Mouse (Mus musculus): ENCODE data around the gene Kcng1. TPM values are rescaled to one million over a fixed set of nuclear protein-coding genes. Genes with fewer than 3 reads are reported as not detected.
A peak's percentile ranks its signal among the peaks of the same experiment; 100 is the strongest.

Gene Kcng1
- polyA plus RNA-seq, 1 experiment from 2014 or later = 8.0 TPM

DNA sequence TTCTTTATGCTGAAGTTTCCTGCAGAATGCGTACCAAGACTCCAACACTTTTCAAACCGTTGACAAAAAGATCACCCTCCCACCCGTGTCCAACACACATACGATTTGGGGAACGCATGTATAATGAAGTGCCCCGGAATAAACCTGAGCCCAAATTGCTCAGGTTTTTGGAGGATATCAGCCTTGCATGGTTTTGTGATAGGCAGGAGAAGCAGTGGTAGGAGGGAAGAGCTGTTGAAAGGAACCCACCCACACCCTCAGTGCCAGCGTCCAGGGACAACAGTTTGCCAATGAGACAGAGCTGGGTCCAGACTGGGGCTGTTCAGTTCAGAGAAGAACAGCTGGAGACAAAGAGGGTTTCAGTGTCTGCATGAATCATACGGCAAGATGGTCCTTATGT, 18.1 kb upstream of the Kcng1 start:
- WGBS = 87% methylated on average over 8 of the region's 8 CpGs
- Histone ChIP-seq H3K9me3 (replicated peaks; ENCODE audit: control insufficient read depth, low read length) (no peaks in the 10 kb centered on the region), H3K4me1 (ENCODE audit: control insufficient read depth, insufficient read depth, low read length) (no peaks in the 10 kb centered on the region), H3K9ac (ENCODE audit: low read length) (no peak overlapping the region), H3K27ac (ENCODE audit: low read depth, low read length) (no peak overlapping the region), H3K36me3 (ENCODE audit: control insufficient read depth, insufficient read depth, low read length) (no peaks in the 10 kb centered on the region), H3K4me3 (ENCODE audit: low read depth, low read length) (no peak overlapping the region), H3K27me3 (replicated peaks; ENCODE audit: control insufficient read depth, insufficient read depth, low read length) (no peaks in the 10 kb centered on the region), H3K4me2 (ENCODE audit: low read length) (no peak overlapping the region)
- DNase-seq (ENCODE audit: low spot score) (no peak), ATAC-seq (no peak)

DNA sequence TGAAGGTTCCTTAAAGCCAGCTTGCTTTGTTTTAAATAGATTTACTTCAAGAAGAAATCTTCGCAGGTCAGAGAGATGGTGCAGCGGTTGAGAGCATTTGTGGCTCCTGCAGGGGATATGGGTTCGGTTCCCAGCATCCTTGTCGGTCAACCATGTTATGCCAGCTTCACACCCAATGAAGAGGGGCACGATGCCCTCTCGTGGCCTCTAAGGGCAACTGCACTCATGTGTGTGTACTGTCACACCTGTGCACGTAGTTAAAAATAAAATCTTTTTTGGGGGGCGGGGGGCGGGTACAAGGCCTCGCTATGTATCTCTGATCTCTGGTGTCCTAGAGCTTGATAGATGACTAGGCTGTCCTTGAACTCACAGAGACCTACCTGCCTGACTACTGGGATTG, 15.0 kb upstream of the Kcng1 start:
- H3K4me2 ChIP-seq (ENCODE audit: low read length) = no peak overlapping the region
- ATAC-seq (no peak), DNase-seq (ENCODE audit: low spot score) (no peak)
- no peak overlapping the region for H3K4me3 ChIP-seq (ENCODE audit: low read depth, low read length)
- WGBS = 87% methylated on average over 10 of the region's 10 CpGs
- H3K27me3 ChIP-seq (replicated peaks; ENCODE audit: control insufficient read depth, insufficient read depth, low read length) = no peaks in the 10 kb centered on the region
- H3K36me3 ChIP-seq (ENCODE audit: control insufficient read depth, insufficient read depth, low read length) = no peaks in the 10 kb centered on the region
- H3K27ac ChIP-seq (ENCODE audit: low read depth, low read length) = no peak overlapping the region
- H3K9me3 ChIP-seq (replicated peaks; ENCODE audit: control insufficient read depth, low read length) = no peaks in the 10 kb centered on the region
- no peaks in the 10 kb centered on the region for H3K4me1 ChIP-seq (ENCODE audit: control insufficient read depth, insufficient read depth, low read length)
- no peak overlapping the region for H3K9ac ChIP-seq (ENCODE audit: low read length)

DNA sequence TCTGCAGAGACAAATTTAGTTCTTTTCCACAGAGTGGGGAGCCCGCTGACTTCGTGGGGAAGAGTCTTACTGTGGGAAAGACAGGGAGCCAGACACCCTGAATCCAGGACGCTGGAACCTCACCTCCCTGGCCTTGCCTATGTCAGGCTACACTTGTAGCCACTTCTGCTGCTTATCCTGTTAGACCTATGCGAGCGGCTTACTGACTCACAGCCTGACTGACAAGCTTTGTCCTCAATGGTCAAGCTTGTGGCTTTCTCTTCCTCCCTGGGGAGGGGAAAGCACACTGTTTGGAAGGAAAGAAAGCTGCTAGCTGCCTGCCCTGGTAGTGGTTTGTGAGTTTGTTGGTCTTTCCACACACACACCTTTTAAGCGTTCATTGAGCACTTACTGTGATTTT, 11.0 kb upstream of the Kcng1 start:
- Histone ChIP-seq H3K4me3 (ENCODE audit: low read depth, low read length) (no peak overlapping the region), H3K9me3 (replicated peaks; ENCODE audit: control insufficient read depth, low read length) (no peaks in the 10 kb centered on the region), H3K4me2 (ENCODE audit: low read length) (no peak overlapping the region), H3K27me3 (replicated peaks; ENCODE audit: control insufficient read depth, insufficient read depth, low read length) (no peaks in the 10 kb centered on the region), H3K27ac (ENCODE audit: low read depth, low read length) (no peak overlapping the region), H3K9ac (ENCODE audit: low read length) (no peak overlapping the region), H3K4me1 (ENCODE audit: control insufficient read depth, insufficient read depth, low read length) (no peaks in the 10 kb centered on the region), H3K36me3 (ENCODE audit: control insufficient read depth, insufficient read depth, low read length) (no peaks in the 10 kb centered on the region)
- 53% methylated on average over 6 of the region's 6 CpGs for WGBS
- ATAC-seq (no peak), DNase-seq (ENCODE audit: low spot score) (no peak)

DNA sequence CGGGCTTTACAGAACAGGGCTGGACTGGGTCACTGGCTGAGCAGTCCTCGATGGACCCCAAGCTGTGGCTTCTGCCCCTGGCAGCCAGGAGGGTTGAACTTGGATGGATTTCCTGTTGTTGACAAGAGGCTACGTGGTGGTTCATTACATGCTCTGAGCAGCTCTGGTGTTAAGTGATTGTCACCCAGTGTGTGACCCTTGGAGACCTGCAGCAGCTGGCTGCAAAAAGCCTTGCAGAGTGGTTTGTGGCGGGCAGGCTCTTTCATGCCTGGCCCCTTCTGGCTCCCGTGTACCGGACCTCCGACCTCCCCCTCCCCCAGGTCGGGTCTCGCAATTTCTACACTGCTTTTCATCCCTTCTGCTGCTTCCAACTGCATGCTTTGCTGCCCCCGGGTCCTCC, 10.5 kb upstream of the Kcng1 start:
- no peaks in the 10 kb centered on the region for H3K27me3 ChIP-seq (replicated peaks; ENCODE audit: control insufficient read depth, insufficient read depth, low read length)
- no peaks in the 10 kb centered on the region for H3K4me1 ChIP-seq (ENCODE audit: control insufficient read depth, insufficient read depth, low read length)
- H3K4me2 ChIP-seq (ENCODE audit: low read length) = no peak overlapping the region
- H3K27ac ChIP-seq (ENCODE audit: low read depth, low read length) = no peak overlapping the region
- no peak for DNase-seq (ENCODE audit: low spot score)
- H3K4me3 ChIP-seq (ENCODE audit: low read depth, low read length) = no peak overlapping the region
- WGBS = 49% methylated on average over 10 of the region's 10 CpGs
- no peak for ATAC-seq
- H3K9ac ChIP-seq (ENCODE audit: low read length) = no peak overlapping the region
- H3K9me3 ChIP-seq (replicated peaks; ENCODE audit: control insufficient read depth, low read length) = no peaks in the 10 kb centered on the region
- no peaks in the 10 kb centered on the region for H3K36me3 ChIP-seq (ENCODE audit: control insufficient read depth, insufficient read depth, low read length)

DNA sequence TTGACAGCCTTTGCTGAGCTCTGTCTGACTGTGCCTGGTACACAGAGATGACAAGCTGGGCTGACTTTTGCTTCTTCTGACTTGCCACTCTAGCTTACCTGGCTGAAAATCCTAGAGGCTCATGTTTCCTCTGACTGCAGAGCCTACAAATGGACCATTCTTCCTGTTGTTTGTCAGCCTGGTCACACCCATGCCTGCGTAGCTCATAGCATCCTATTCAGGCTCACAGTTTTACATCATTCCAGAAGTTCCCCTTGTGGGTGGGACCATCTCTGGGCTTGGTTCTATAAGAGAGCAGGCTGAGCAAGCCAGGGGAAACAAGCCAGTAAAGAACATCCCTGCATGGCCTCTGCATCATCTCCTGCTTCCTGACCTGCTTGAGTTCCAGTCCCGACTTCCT, 8.3 kb upstream of the Kcng1 start:
- no peak for ATAC-seq
- no peaks in the 10 kb centered on the region for H3K27me3 ChIP-seq (replicated peaks; ENCODE audit: control insufficient read depth, insufficient read depth, low read length)
- no peak overlapping the region for H3K4me2 ChIP-seq (ENCODE audit: low read length)
- no peaks in the 10 kb centered on the region for H3K4me1 ChIP-seq (ENCODE audit: control insufficient read depth, insufficient read depth, low read length)
- H3K9me3 ChIP-seq (replicated peaks; ENCODE audit: control insufficient read depth, low read length) = 0 out of 2 replicates have a peak, but pooled peaks cover 2% of the 10 kb centered on the region
- no peak overlapping the region for H3K9ac ChIP-seq (ENCODE audit: low read length)
- no peak overlapping the region for H3K27ac ChIP-seq (ENCODE audit: low read depth, low read length)
- no peak overlapping the region for H3K4me3 ChIP-seq (ENCODE audit: low read depth, low read length)
- WGBS = 76% methylated on average over 2 of the region's 2 CpGs
- H3K36me3 ChIP-seq (ENCODE audit: control insufficient read depth, insufficient read depth, low read length) = no peaks in the 10 kb centered on the region
- no peak for DNase-seq (ENCODE audit: low spot score)

DNA sequence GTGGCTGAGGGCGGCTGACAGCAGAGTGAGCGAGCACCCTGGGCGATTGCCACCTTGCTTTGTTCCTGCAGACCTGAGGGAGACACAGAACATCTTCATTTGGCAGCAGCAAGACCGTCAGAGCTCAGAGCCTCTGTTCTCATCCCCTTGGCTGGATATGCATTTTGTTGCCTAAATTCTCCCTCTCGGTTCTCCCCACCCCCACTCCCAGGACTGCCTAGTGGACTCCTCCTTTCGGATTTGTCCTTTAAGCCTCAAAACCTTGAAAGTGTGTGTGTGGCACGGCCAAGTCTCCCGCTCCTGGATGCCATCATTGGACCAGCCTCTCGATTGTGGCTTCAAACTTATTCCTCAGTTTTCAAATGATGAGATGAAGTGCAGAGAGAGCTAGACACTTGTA, 7.5 kb upstream of the Kcng1 start:
- no peak overlapping the region for H3K9ac ChIP-seq (ENCODE audit: low read length)
- H3K9me3 ChIP-seq (replicated peaks; ENCODE audit: control insufficient read depth, low read length) = 0 out of 2 replicates have a peak, but pooled peaks cover 2% of the 10 kb centered on the region
- no peaks in the 10 kb centered on the region for H3K4me1 ChIP-seq (ENCODE audit: control insufficient read depth, insufficient read depth, low read length)
- H3K27ac ChIP-seq (ENCODE audit: low read depth, low read length) = no peak overlapping the region
- no peaks in the 10 kb centered on the region for H3K36me3 ChIP-seq (ENCODE audit: control insufficient read depth, insufficient read depth, low read length)
- DNase-seq (ENCODE audit: low spot score) (no peak), ATAC-seq (no peak)
- H3K27me3 ChIP-seq (replicated peaks; ENCODE audit: control insufficient read depth, insufficient read depth, low read length) = no peaks in the 10 kb centered on the region
- WGBS = 59% methylated on average over 9 of the region's 9 CpGs
- H3K4me2 ChIP-seq (ENCODE audit: low read length) = no peak overlapping the region
- no peak overlapping the region for H3K4me3 ChIP-seq (ENCODE audit: low read depth, low read length)

DNA sequence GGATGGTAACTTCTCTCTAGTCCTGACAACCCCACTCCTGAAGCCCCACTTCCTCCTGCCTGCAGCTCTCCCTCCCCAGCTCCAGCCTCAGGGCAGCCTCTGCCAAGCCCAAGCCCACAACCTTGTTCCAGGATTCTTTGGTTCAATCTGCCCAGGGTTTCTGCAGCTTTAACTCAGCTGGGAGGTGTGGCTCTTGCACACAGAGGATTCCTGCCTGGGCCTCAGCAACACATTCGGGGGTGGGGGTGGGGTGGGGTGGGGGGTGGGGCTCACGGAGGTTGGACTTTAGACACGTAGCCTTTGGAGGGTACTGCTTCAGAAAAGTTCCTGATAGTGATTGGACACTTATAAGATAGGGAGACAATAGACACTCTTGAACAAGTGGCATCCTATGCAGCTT, 5.5 kb upstream of the Kcng1 start:
- Histone ChIP-seq H3K9ac (ENCODE audit: low read length) (no peak overlapping the region), H3K4me3 (ENCODE audit: low read depth, low read length) (no peak overlapping the region), H3K27ac (ENCODE audit: low read depth, low read length) (no peak overlapping the region), H3K4me2 (ENCODE audit: low read length) (no peak overlapping the region), H3K36me3 (ENCODE audit: control insufficient read depth, insufficient read depth, low read length) (no peaks in the 10 kb centered on the region), H3K4me1 (ENCODE audit: control insufficient read depth, insufficient read depth, low read length) (no peaks in the 10 kb centered on the region), H3K9me3 (replicated peaks; ENCODE audit: control insufficient read depth, low read length) (0 out of 2 replicates have a peak, but pooled peaks cover 2% of the 10 kb centered on the region), H3K27me3 (replicated peaks; ENCODE audit: control insufficient read depth, insufficient read depth, low read length) (peaks cover 12% of the 10 kb centered on the region)
- DNase-seq (ENCODE audit: low spot score) (no peak), ATAC-seq (no peak)
- 16% methylated on average over 3 of the region's 3 CpGs for WGBS

DNA sequence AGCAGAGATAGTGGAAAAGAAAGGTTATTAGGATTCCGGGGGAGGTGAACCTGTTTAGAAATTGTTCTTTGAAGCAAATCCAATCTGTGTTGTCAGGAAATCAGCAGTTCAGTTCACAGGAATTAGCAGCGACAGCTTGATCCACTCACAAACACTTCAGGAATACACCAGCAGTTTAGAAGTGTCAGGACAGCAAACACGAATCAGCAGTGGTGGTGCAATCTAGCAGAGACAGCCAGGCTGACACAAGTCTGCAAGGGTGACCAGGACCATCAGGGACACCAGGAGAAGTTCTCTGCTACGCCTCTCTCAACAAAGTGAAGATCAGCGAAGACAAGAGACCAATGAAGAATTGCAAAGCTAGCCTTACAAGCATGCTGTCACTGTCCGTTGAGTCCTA, 3.6 kb upstream of the Kcng1 start:
- Histone ChIP-seq H3K27me3 (replicated peaks; ENCODE audit: control insufficient read depth, insufficient read depth, low read length) (peaks cover 31% of the 10 kb centered on the region), H3K4me2 (ENCODE audit: low read length) (no peak overlapping the region), H3K9ac (ENCODE audit: low read length) (no peak overlapping the region), H3K4me1 (ENCODE audit: control insufficient read depth, insufficient read depth, low read length) (peaks cover 3% of the 10 kb centered on the region; the same call in 1 of the 2 replicates), H3K27ac (ENCODE audit: low read depth, low read length) (no peak overlapping the region), H3K9me3 (replicated peaks; ENCODE audit: control insufficient read depth, low read length) (0 out of 2 replicates have a peak, but pooled peaks cover 2% of the 10 kb centered on the region), H3K4me3 (ENCODE audit: low read depth, low read length) (no peak overlapping the region), H3K36me3 (ENCODE audit: control insufficient read depth, insufficient read depth, low read length) (no peaks in the 10 kb centered on the region)
- no peak for ATAC-seq
- DNase-seq (ENCODE audit: low spot score) = no peak
- WGBS = 88% methylated on average over 6 of the region's 6 CpGs

DNA sequence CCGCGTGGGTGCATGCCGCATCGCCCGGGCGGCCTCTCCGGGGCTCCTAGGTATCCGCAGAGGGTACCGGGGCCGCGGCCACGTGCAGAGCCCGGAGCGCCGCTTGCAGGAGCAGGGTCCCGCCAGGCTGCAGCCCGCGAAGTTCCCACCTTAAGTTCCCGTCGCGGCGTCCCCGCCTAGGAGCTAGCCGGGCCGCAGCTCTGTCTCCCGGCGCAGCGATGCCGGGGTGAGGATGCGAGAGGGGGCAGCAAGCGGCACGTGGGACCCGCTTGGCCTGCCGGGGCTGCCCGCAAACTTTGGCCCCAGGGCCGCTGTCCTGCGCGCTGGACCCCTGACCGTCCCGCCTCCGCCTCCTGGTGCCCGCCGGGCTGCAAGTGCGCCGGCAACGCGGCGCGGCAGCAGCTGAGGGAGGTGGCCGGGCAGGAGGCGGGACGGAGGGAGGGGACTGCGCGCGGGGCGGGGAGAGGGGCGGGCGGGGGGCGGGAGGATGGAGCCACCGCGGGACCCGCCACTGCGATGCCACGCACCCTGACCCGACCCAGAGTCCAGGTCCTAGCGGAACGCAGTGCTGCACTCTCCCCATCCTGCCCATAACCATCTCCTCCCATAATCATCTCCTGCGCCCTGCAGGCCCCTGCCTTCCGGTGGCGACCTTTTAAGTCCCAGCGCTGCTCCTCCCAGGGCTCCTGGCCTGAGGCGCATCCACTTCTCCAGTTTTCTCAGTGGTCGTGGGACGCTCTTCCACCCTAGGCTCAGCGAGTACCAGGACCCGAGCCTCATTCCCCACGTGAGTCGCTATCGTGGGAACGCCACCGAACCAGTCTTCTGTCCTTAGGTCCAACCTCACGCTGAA, 581 bp downstream of the Kcng1 start:
- WGBS = under 1% methylated on average over 68 of the region's 82 CpGs
- H3K27ac ChIP-seq (ENCODE audit: low read depth, low read length) = no peak overlapping the region
- H3K4me1 ChIP-seq (ENCODE audit: control insufficient read depth, insufficient read depth, low read length) = peaks cover 7% of the 10 kb centered on the region; the same call in 1 of the 2 replicates
- 0 out of 2 replicates have a peak, but pooled peaks cover 2% of the 10 kb centered on the region for H3K9me3 ChIP-seq (replicated peaks; ENCODE audit: control insufficient read depth, low read length)
- H3K4me3 ChIP-seq (ENCODE audit: low read depth, low read length) = peak overlapping the region; percentile 47
- peak; percentile 65 for ATAC-seq
- H3K4me2 ChIP-seq (ENCODE audit: low read length) = peak overlapping the region; percentile 70
- H3K9ac ChIP-seq (ENCODE audit: low read length) = peak overlapping the region; percentile 62
- peaks cover 46% of the 10 kb centered on the region for H3K27me3 ChIP-seq (replicated peaks; ENCODE audit: control insufficient read depth, insufficient read depth, low read length)
- peak; percentile 55 for DNase-seq (ENCODE audit: low spot score)
- no peaks in the 10 kb centered on the region for H3K36me3 ChIP-seq (ENCODE audit: control insufficient read depth, insufficient read depth, low read length)

Measured in forebrain, embryonic 14.5 days (tissue).